Mouse (Mus musculus): Measurements from ENCODE around the gene Brd1. TPM values are rescaled to one million over a fixed set of nuclear protein-coding genes. Genes with fewer than 3 reads are reported as not detected.
"Not testable (repeated sequence)": the region's sequence is repeated elsewhere in the genome, so short reads cannot be mapped to it uniquely, and the experiment has no call there.

Gene Brd1
- polyA plus RNA-seq, 1 experiment = 35.9 TPM

DNA sequence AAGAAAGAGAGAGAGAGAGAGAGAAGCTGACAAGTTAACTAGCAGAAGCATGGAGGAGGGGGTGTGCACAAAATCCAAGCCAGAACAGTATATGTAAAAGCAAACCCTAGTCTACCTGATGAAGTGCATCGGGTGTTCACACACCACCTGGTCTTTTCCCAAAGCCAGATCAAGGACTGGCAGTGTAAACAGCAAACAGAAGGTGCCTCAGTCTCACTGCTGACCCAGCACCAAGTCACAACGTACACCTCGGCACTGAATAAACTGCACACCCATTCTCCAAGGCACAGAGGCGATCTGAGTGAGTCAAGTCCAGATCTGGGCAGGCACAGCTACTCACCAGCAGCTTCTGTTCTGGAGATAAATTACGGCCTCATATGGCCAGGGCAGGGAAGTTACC lies 9.0 kb downstream of the Brd1 start:
- TF ChIP-seq POLR2A (IDR thresholded peaks at IDR 0.05; ENCODE audit: borderline replicate concordance, extremely low read depth, insufficient read depth, insufficient read length, poor library complexity, severe bottlenecking) = no peak
- no peak for TF ChIP-seq CTCF (IDR thresholded peaks at IDR 0.05; ENCODE audit: borderline replicate concordance, extremely low read depth, insufficient read depth, insufficient read length)
- DNase-seq (ENCODE audit: low read depth) = no peak

- peak; percentile 44 for DNase-seq (ENCODE audit: low read depth)
- TF ChIP-seq POLR2A (IDR thresholded peaks at IDR 0.05; ENCODE audit: borderline replicate concordance, extremely low read depth, insufficient read depth, insufficient read length, poor library complexity, severe bottlenecking) = no peak
- no peak for TF ChIP-seq CTCF (IDR thresholded peaks at IDR 0.05; ENCODE audit: borderline replicate concordance, extremely low read depth, insufficient read depth, insufficient read length)
Observed at GRCm38 (mm10) chr15:88724311-88724710, 9.7 kb downstream of the Brd1 start.

DNA sequence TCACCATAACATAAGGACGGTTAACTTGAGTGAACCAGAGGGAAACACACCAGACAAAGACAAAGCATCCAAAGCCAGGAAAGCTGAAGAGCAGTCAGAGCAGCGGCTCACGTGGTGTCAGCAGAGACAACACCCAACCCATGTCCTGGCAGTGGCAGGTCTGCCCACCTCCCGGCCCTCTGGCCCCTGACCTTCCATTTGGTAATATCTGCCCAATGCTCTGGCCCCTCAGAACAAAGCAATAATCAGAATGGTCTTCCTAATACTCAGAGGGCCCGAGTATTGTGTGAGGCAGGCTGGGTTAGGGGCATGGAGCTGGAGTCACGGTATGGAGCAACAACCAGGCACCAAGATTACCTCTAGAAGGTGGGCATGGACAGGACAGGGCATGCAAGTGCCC lies 10.8 kb downstream of the Brd1 start:
- no peak for TF ChIP-seq POLR2A (IDR thresholded peaks at IDR 0.05; ENCODE audit: borderline replicate concordance, extremely low read depth, insufficient read depth, insufficient read length, poor library complexity, severe bottlenecking)
- no peak for TF ChIP-seq CTCF (IDR thresholded peaks at IDR 0.05; ENCODE audit: borderline replicate concordance, extremely low read depth, insufficient read depth, insufficient read length)
- DNase-seq (ENCODE audit: low read depth) = no peak

DNA sequence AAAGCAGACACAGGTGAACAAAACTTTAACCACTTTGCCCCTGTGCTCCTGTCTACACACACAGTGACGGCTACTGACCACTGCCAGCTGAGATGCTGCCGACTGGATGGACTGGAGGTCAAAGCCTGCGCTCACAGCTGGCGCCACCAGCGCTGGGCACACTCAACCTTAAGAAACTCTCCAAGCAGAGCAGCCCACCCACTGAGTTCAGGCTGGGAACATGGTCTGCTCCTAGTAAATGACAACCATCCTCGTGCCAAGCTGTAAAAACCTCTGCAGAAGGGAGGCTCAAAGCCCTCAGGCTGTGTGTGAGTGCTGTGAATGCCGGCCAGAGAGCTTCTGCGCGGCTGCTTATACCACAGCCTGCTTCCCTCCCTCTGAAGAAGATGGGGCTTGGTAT lies 16.8 kb downstream of the Brd1 start:
- TF ChIP-seq CTCF (IDR thresholded peaks at IDR 0.05; ENCODE audit: borderline replicate concordance, extremely low read depth, insufficient read depth, insufficient read length) (no peak), POLR2A (IDR thresholded peaks at IDR 0.05; ENCODE audit: borderline replicate concordance, extremely low read depth, insufficient read depth, insufficient read length, poor library complexity, severe bottlenecking) (no peak)
- peak; percentile 19 for DNase-seq (ENCODE audit: low read depth)

GRCm38 (mm10) chr15:88716350-88716749 lies 17.7 kb downstream of the Brd1 start:
- DNase-seq (ENCODE audit: low read depth) = peak; percentile 23
- TF ChIP-seq CTCF (IDR thresholded peaks at IDR 0.05; ENCODE audit: borderline replicate concordance, extremely low read depth, insufficient read depth, insufficient read length) (peak; percentile 37; the same call in 1 of the 2 replicates), POLR2A (IDR thresholded peaks at IDR 0.05; ENCODE audit: borderline replicate concordance, extremely low read depth, insufficient read depth, insufficient read length, poor library complexity, severe bottlenecking) (no peak)

- no peak for DNase-seq (ENCODE audit: low read depth)
- TF ChIP-seq CTCF (IDR thresholded peaks at IDR 0.05; ENCODE audit: borderline replicate concordance, extremely low read depth, insufficient read depth, insufficient read length) = no peak
Observed at GRCm38 (mm10) chr15:88714021-88714589, 19.9 kb downstream of the Brd1 start.

GRCm38 (mm10) chr15:88712501-88712900 lies 21.5 kb downstream of the Brd1 start:
- no peak for TF ChIP-seq CTCF (IDR thresholded peaks at IDR 0.05; ENCODE audit: borderline replicate concordance, extremely low read depth, insufficient read depth, insufficient read length)
- no peak for TF ChIP-seq POLR2A (IDR thresholded peaks at IDR 0.05; ENCODE audit: borderline replicate concordance, extremely low read depth, insufficient read depth, insufficient read length, poor library complexity, severe bottlenecking)
- DNase-seq (ENCODE audit: low read depth) = no peak

GRCm38 (mm10) chr15:88709878-88710277 lies 24.2 kb downstream of the Brd1 start:
- DNase-seq (ENCODE audit: low read depth) = no peak
- TF ChIP-seq POLR2A (IDR thresholded peaks at IDR 0.05; ENCODE audit: borderline replicate concordance, extremely low read depth, insufficient read depth, insufficient read length, poor library complexity, severe bottlenecking) (no peak), CTCF (IDR thresholded peaks at IDR 0.05; ENCODE audit: borderline replicate concordance, extremely low read depth, insufficient read depth, insufficient read length) (no peak)

DNA sequence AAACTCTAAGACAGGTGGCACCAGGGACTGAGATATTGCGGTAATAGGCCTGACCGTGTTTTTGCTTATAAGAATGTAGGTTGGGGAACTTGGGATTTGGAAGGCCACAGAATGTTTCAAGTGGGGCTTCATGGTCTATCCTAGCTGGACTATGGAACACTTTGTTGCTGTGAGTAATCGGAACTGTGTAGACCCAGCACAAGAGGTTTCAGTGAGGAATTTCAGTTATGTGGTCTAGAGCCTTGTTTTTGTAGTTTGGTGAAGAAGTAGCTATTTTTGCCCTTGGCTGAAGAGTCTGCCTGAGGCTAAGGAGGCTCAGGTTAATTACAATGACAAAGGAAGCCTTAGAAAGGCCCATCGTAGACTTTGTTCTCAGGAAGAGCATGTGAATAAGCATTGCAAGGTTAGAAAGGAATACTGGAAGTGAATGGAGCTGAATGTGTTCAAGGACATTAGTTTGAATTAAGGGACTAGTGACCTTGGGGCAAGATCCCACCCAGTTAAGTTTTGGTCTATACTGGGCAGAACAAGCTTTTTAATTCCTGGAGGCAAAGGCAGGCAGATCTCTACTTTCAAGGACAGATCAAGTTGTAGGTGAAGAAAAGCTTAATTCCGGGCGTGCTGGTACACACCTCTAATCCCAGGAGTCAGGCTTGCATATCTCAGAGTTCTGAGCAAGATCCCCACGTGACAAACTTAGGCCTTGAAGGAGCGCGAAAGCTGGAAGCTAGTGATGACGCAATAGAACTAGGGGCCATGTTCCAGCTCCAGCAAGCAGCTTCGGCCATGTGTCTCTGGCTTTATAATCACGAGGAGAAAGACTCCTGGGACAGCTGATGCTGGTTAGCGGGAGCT lies 25.1 kb downstream of the Brd1 start:
- TF ChIP-seq CTCF (IDR thresholded peaks at IDR 0.05; ENCODE audit: borderline replicate concordance, extremely low read depth, insufficient read depth, insufficient read length) (no peak), POLR2A (IDR thresholded peaks at IDR 0.05; ENCODE audit: borderline replicate concordance, extremely low read depth, insufficient read depth, insufficient read length, poor library complexity, severe bottlenecking) (no peak)
- no peak for DNase-seq (ENCODE audit: low read depth)

- no peak for TF ChIP-seq CTCF (IDR thresholded peaks at IDR 0.05; ENCODE audit: borderline replicate concordance, extremely low read depth, insufficient read depth, insufficient read length)
- TF ChIP-seq POLR2A (IDR thresholded peaks at IDR 0.05; ENCODE audit: borderline replicate concordance, extremely low read depth, insufficient read depth, insufficient read length, poor library complexity, severe bottlenecking) = no peak
- no peak for DNase-seq (ENCODE audit: low read depth)
Observed at GRCm38 (mm10) chr15:88708204-88708603, 25.8 kb downstream of the Brd1 start.

GRCm38 (mm10) chr15:88706987-88707386 lies 27.0 kb downstream of the Brd1 start:
- not testable (repeated sequence) for DNase-seq (ENCODE audit: low read depth)

GRCm38 (mm10) chr15:88706320-88706719 lies 27.7 kb downstream of the Brd1 start:
- no peak for DNase-seq (ENCODE audit: low read depth)
- TF ChIP-seq CTCF (IDR thresholded peaks at IDR 0.05; ENCODE audit: borderline replicate concordance, extremely low read depth, insufficient read depth, insufficient read length) = no peak
- no peak for TF ChIP-seq POLR2A (IDR thresholded peaks at IDR 0.05; ENCODE audit: borderline replicate concordance, extremely low read depth, insufficient read depth, insufficient read length, poor library complexity, severe bottlenecking)

Measured in brain, embryonic 14.5 days (tissue).